Mouse (Mus musculus) retina, adult 2 months (tissue): Measurements from ENCODE around the gene Rere.

ENCODE experiments used
- DNase-seq: peaks from one replicate; pipeline ENCODE4 v3.0.0-alpha.2; 2012; ENCODE audit warnings: low read depth, low spot score

The Rere gene

GRCm38 (mm10) chr4:150281018-150281761, at the start of gene Rere:
TSS of gene Rere (plus strand) at chr4:150281646.
- peak; percentile 96 for DNase-seq

- no peak for DNase-seq
Observed at GRCm38 (mm10) chr4:150231871-150232270, 49.6 kb upstream of the Rere start.

GRCm38 (mm10) chr4:150234599-150235327, 46.7 kb upstream of the Rere start:
- no peak for DNase-seq

- DNase-seq: no peak
Observed at GRCm38 (mm10) chr4:150235585-150235984, 45.9 kb upstream of the Rere start.

GRCm38 (mm10) chr4:150236031-150236430, 45.4 kb upstream of the Rere start:
- DNase-seq: no peak

GRCm38 (mm10) chr4:150236521-150237481, 44.6 kb upstream of the Rere start, which contains the start of gene Eno1:
TSS of gene Eno1 (plus strand) at chr4:150236721.
- peak; percentile 95 for DNase-seq

- no peak for DNase-seq
Observed at GRCm38 (mm10) chr4:150237636-150238361, 43.6 kb upstream of the Rere start.

- DNase-seq: no peak
Observed at GRCm38 (mm10) chr4:150238433-150239086, 42.9 kb upstream of the Rere start.

- DNase-seq: no peak
Observed at GRCm38 (mm10) chr4:150239087-150239480, 42.4 kb upstream of the Rere start.

- DNase-seq: no peak
Observed at GRCm38 (mm10) chr4:150239503-150239902, 41.9 kb upstream of the Rere start.

- peak; percentile 93 for DNase-seq
Observed at GRCm38 (mm10) chr4:150239951-150240368, 41.5 kb upstream of the Rere start.

GRCm38 (mm10) chr4:150240381-150240886, 41.0 kb upstream of the Rere start:
- DNase-seq: no peak

GRCm38 (mm10) chr4:150241708-150242107, 39.7 kb upstream of the Rere start:
- no peak for DNase-seq

- no peak for DNase-seq
Observed at GRCm38 (mm10) chr4:150242745-150243144, 38.7 kb upstream of the Rere start.

- no peak for DNase-seq
Observed at GRCm38 (mm10) chr4:150245876-150246275, 35.6 kb upstream of the Rere start.

GRCm38 (mm10) chr4:150248009-150248408, 33.4 kb upstream of the Rere start:
- DNase-seq: peak; percentile 64

- DNase-seq: no peak
Observed at GRCm38 (mm10) chr4:150248917-150249316, 32.5 kb upstream of the Rere start.

- DNase-seq: no peak
Observed at GRCm38 (mm10) chr4:150249731-150250270, 31.6 kb upstream of the Rere start.

GRCm38 (mm10) chr4:150250549-150251422, 30.7 kb upstream of the Rere start:
- DNase-seq: no peak
